Comparison of ENCODE assay signal across 8 mouse cellular contexts in the genomic region with DNA sequence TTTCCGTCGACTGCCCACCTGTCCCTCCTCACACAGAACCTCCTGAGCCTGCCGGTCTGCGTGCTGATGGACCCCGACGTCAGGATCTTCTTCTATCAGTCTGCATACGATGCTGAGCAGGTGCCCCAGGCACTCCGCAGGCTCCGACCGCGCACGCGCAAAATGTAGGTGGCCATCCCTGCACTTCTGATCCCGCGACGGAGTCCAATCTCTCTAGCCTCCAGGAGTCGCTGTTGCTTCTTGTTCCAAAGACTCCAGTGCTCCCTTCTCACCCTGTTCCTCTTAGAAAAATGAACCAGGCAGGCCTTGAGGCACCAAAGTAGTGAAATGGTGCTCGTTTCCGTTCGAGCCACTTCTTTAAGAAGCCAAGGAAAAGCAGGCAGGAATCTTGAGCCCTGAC. TPM values are rescaled to one million over a fixed set of nuclear protein-coding genes. Genes with fewer than 3 reads are reported as not detected.
DNase-seq lines count a peak whose midpoint lies in the region; ATAC-seq lines count a peak whose summit lies in the region.

No protein-coding gene starts in this region.

- 21% methylated on average over 20 of the region's 20 CpGs for WGBS in forebrain, embryonic 14.5 days

- DNase-seq in adrenal gland, adult (ENCODE audit: inconsistent age in 2 of 2, low spot score in 1 of 2): peak; percentile 43 to 84
- no peak for DNase-seq in adrenal gland, adult 18-20 months (ENCODE audit: low spot score in 2 of 2)
- peak; percentile 12 for DNase-seq in thymus, postnatal 14 days
- DNase-seq in thymus, postnatal 10 days (ENCODE audit: low spot score in 2 of 2): no peak
- DNase-seq in forebrain, embryonic 14.5 days (ENCODE audit: low spot score): peak; percentile 69
- peak; percentile 32 to 46 for DNase-seq in layer of hippocampus, postnatal 10 days (ENCODE audit: low spot score in 2 of 2)
- peak; percentile 32 for DNase-seq in neural tube, embryonic 10.5 days (ENCODE audit: extremely low spot score, low spot score)
- no peak for DNase-seq in c-Kit-positive CD71-positive TER-119-positive erythroid progenitor cells, embryonic 14.5 days (ENCODE audit: low spot score)

- H3K27ac ChIP-seq in forebrain, embryonic 14.5 days (ENCODE audit: low read depth, low read length): no peak overlapping the region

- no peak overlapping the region for H3K9ac ChIP-seq in forebrain, embryonic 14.5 days (ENCODE audit: low read length)

- H3K36me3 ChIP-seq in forebrain, embryonic 14.5 days (ENCODE audit: control insufficient read depth, insufficient read depth, low read length): no peaks in the 10 kb centered on the region

- no peak for ATAC-seq in forebrain, embryonic 14.5 days

- no peaks in the 10 kb centered on the region for H3K4me1 ChIP-seq in forebrain, embryonic 14.5 days (ENCODE audit: control insufficient read depth, insufficient read depth, low read length)

- no peak overlapping the region for H3K4me3 ChIP-seq in forebrain, embryonic 14.5 days (ENCODE audit: low read depth, low read length)

- H3K27me3 ChIP-seq in forebrain, embryonic 14.5 days (replicated peaks; ENCODE audit: control insufficient read depth, insufficient read depth, low read length): no peaks in the 10 kb centered on the region

- no peaks in the 10 kb centered on the region for H3K9me3 ChIP-seq in forebrain, embryonic 14.5 days (replicated peaks; ENCODE audit: control insufficient read depth, low read length)

- no peak overlapping the region for H3K4me2 ChIP-seq in forebrain, embryonic 14.5 days (ENCODE audit: low read length)

RNA-seq across cellular contexts. Expression of a gene that starts 10.2 kb away (rescaled TPM):
- 1 to 10 TPM; 3.3 to 3.6 TPM for total RNA-seq in adrenal gland, adult 18-20 months (2021)
- polyA plus RNA-seq in forebrain, embryonic 14.5 days (2014; fragmentation: Nextera tagmentation; extraction: Ambion mirVana): 1.1 TPM in 2 replicates
- 1 to 10 TPM in 1 of 2 experiments, under 1 TPM in 1; 0.41 to 1.0 TPM for total RNA-seq in layer of hippocampus, postnatal 10 days (2021)

RNA-seq across cellular contexts. Expression of a gene that starts 48.6 kb away (rescaled TPM):
- total RNA-seq in adrenal gland, adult 18-20 months (2021): 1 to 10 TPM in 1 of 2 experiments, not detected in 1; 1.7 TPM
- polyA plus RNA-seq in forebrain, embryonic 14.5 days (2014; fragmentation: Nextera tagmentation; extraction: Ambion mirVana): 0.19 and 1.3 TPM in 2 replicates
- 1 to 10 TPM; 6.6 to 6.9 TPM for total RNA-seq in layer of hippocampus, postnatal 10 days (2021)

RNA-seq across cellular contexts. Expression of a gene that starts 50.8 kb away (rescaled TPM):
- 1 to 10 TPM in 1 of 2 experiments, under 1 TPM in 1; 0.73 to 1.5 TPM for total RNA-seq in adrenal gland, adult 18-20 months (2021)
- not detected in 2 replicates for polyA plus RNA-seq in forebrain, embryonic 14.5 days (2014; fragmentation: Nextera tagmentation; extraction: Ambion mirVana)
- total RNA-seq in layer of hippocampus, postnatal 10 days (2021): 1 to 10 TPM; 2.1 to 3.0 TPM

Comparison
In these comparisons a context has a peak if more than half of its experiments do, and no peak if none do; other contexts are left out.
1. DNase-seq: peak in adrenal gland, adult (2 of 2), thymus, postnatal 14 days (single experiment), forebrain, embryonic 14.5 days (single experiment), layer of hippocampus, postnatal 10 days (2 of 2) and neural tube, embryonic 10.5 days (single experiment); none in adrenal gland, adult 18-20 months (0 of 2), thymus, postnatal 10 days (0 of 2) and c-Kit-positive CD71-positive TER-119-positive erythroid progenitor cells, embryonic 14.5 days (single experiment).